30 mouse cellular contexts compared by ENCODE assay signal in the genomic region with DNA sequence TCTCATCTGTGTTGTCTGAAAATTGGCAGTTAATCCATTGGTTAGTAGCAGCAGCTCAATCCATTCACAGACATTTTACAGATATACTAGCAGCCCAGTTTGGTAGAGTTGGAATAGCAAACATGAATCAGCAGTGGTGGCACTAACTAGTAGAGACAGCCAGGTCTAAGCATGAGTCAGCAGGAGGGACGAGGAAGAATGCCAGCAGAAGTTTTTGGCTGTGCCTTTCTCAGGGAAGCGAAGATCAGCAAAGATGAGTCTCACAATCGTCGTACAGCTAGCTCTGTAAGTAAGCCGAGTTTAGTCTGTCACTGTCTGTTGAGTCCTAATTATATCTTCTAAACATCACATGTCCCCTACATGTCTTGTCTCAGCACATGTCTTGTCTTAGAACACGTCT. TPM values are rescaled to one million over a fixed set of nuclear protein-coding genes. Genes with fewer than 3 reads are reported as not detected.
DNase-seq lines count a peak whose midpoint lies in the region; ATAC-seq and TF ChIP-seq lines count a peak whose summit lies in the region.
"Had no signal": no experiment of that assay in that cellular context is flagged by ENCODE, and none has a peak within 500 bp of the region (broad histone marks: within the 10 kb centered on the region; RNA-seq: fewer than 3 reads in every experiment).

No protein-coding gene starts in this region.

- H3K79me2 ChIP-seq in MEL (ENCODE audit: control insufficient read depth, insufficient read depth, low read length, poor library complexity), result no peaks in the 10 kb centered on the region

- intact Hi-C loops in left cerebral cortex, postnatal 25 days (cut with DNase I), result no loop called here
- intact Hi-C loops in left cerebral cortex, postnatal 4 days (cut with DNase I), result no loop called here

- no peak overlapping the region for H3K9ac ChIP-seq in forebrain, postnatal 0 days
- no peak overlapping the region for H3K9ac ChIP-seq in forebrain, embryonic 11.5 days (ENCODE audit: low read length)
- no peak overlapping the region for H3K9ac ChIP-seq in MEL (ENCODE audit: control insufficient read depth, low read depth, low read length, poor library complexity, severe bottlenecking)
- H3K9ac ChIP-seq: forebrain, embryonic 13.5 days; hindbrain, embryonic 13.5 days; limb, embryonic 12.5 days had no signal

- TF ChIP-seq EP300 in MEL (IDR thresholded peaks at IDR 0.05; ENCODE audit: low read depth in 1 of 2, low read length in 2 of 2), result no peak

- no peak overlapping the region for H3K4me2 ChIP-seq in forebrain, postnatal 0 days (ENCODE audit: low read depth)
- no peak overlapping the region for H3K4me2 ChIP-seq in forebrain, embryonic 11.5 days (ENCODE audit: low read depth, low read length, severe bottlenecking)
- H3K4me2 ChIP-seq: forebrain, embryonic 13.5 days; heart, embryonic 11.5 days; hindbrain, embryonic 13.5 days; limb, embryonic 12.5 days; midbrain, embryonic 11.5 days had no signal

- no peaks in the 10 kb centered on the region for H3K27me3 ChIP-seq in forebrain, postnatal 0 days (ENCODE audit: insufficient read depth, low read length)
- no peaks in the 10 kb centered on the region for H3K27me3 ChIP-seq in forebrain, embryonic 11.5 days (ENCODE audit: control insufficient read depth, insufficient read depth, low read length)
- H3K27me3 ChIP-seq in MEL (ENCODE audit: control insufficient read depth in 1 of 2, insufficient read depth in 2 of 2, low read length in 2 of 2), result no peaks in the 10 kb centered on the region
- H3K27me3 ChIP-seq: forebrain, embryonic 13.5 days; hindbrain, embryonic 13.5 days; limb, embryonic 12.5 days had no signal

- TF ChIP-seq POLR2A in MEL (IDR thresholded peaks at IDR 0.05; ENCODE audit: control insufficient read depth in 1 of 2, insufficient read depth in 1 of 2, low read depth in 1 of 2, low read length in 2 of 2, poor library complexity in 1 of 2), result no peak

- no peaks in the 10 kb centered on the region for H3K9me3 ChIP-seq in forebrain, postnatal 0 days (ENCODE audit: low read length)
- no peaks in the 10 kb centered on the region for H3K9me3 ChIP-seq in forebrain, embryonic 11.5 days (ENCODE audit: control insufficient read depth, low read length)
- H3K9me3 ChIP-seq in MEL (replicated peaks; ENCODE audit: insufficient read depth, low read length), result no peaks in the 10 kb centered on the region
- H3K9me3 ChIP-seq: forebrain, embryonic 13.5 days; hindbrain, embryonic 13.5 days had no signal

- WGBS in forebrain, postnatal 0 days, result 76% methylated on average over 6 of the region's 6 CpGs
- 92% methylated on average over 6 of the region's 6 CpGs for WGBS in forebrain, embryonic 11.5 days

- H3K27ac ChIP-seq in forebrain, postnatal 0 days (ENCODE audit: low read depth, low read length), result no peak overlapping the region
- H3K27ac ChIP-seq in forebrain, embryonic 11.5 days (ENCODE audit: low read depth, low read length), result no peak overlapping the region
- no peak overlapping the region for H3K27ac ChIP-seq in MEL (ENCODE audit: control insufficient read depth, low read depth, low read length)
- H3K27ac ChIP-seq: forebrain, embryonic 13.5 days; hindbrain, embryonic 13.5 days; left cerebral cortex, adult 2 months; limb, embryonic 12.5 days had no signal

- H3K4me1 ChIP-seq in forebrain, postnatal 0 days (ENCODE audit: insufficient read depth), result no peaks in the 10 kb centered on the region
- H3K4me1 ChIP-seq in forebrain, embryonic 11.5 days (replicated peaks; ENCODE audit: control insufficient read depth, insufficient read depth, low read length), result no peaks in the 10 kb centered on the region
- peaks cover 0 to 4% of the 10 kb centered on the region in 2 experiments; a peak in 2 of 4 replicates for H3K4me1 ChIP-seq in MEL (ENCODE audit: control insufficient read depth in 1 of 2, insufficient read depth in 2 of 2, low read length in 2 of 2)
- H3K4me1 ChIP-seq: forebrain, embryonic 13.5 days; hindbrain, embryonic 13.5 days; limb, embryonic 12.5 days had no signal

- no peak overlapping the region for H3K4me3 ChIP-seq in forebrain, postnatal 0 days (ENCODE audit: low read depth, low read length)
- H3K4me3 ChIP-seq in forebrain, embryonic 11.5 days (ENCODE audit: low read depth, low read length), result no peak overlapping the region
- H3K4me3 ChIP-seq in MEL (ENCODE audit: control insufficient read depth in 1 of 2, insufficient read depth in 1 of 2, low read depth in 2 of 2, low read length in 2 of 2), result no peak overlapping the region
- H3K4me3 ChIP-seq: forebrain, embryonic 13.5 days; hindbrain, embryonic 13.5 days; left cerebral cortex, adult 2 months; limb, embryonic 12.5 days had no signal

- no peak for TF ChIP-seq RAD21 in MEL (IDR thresholded peaks at IDR 0.05; ENCODE audit: low read depth, low read length)

- no peaks in the 10 kb centered on the region for H3K36me3 ChIP-seq in forebrain, postnatal 0 days (ENCODE audit: insufficient read depth)
- no peaks in the 10 kb centered on the region for H3K36me3 ChIP-seq in forebrain, embryonic 11.5 days (ENCODE audit: control insufficient read depth, insufficient read depth, low read length)
- H3K36me3 ChIP-seq in MEL (ENCODE audit: control insufficient read depth in 1 of 2, insufficient read depth in 2 of 2, low read length in 2 of 2), result peaks cover 0 to 11% of the 10 kb centered on the region in 2 experiments; a peak in 2 of 4 replicates
- H3K36me3 ChIP-seq: hindbrain, embryonic 13.5 days; limb, embryonic 12.5 days had no signal

- no peak for DNase-seq in forebrain, postnatal 0 days
- DNase-seq in forebrain, embryonic 11.5 days (ENCODE audit: low spot score), result no peak
- DNase-seq in left cerebral cortex, postnatal 25 days (ENCODE audit: low spot score in 2 of 2), result peak; percentile 6 to 77
- DNase-seq in left cerebral cortex, postnatal 4 days, result no peak
- DNase-seq in MEL (ENCODE audit: low read depth, low spot score), result peak; percentile 57
- peak; percentile 11 for DNase-seq in right cerebral cortex, postnatal 14 days
- no peak for DNase-seq in kidney, adult 18-20 months
- DNase-seq in thymus, postnatal 25 days, result no peak
- DNase-seq: adrenal gland, postnatal 10 days; cerebellum, adult 18-20 months; gastrocnemius, postnatal 10 days; heart, postnatal 36 days; kidney, adult 9 months; kidney, postnatal 14 days; layer of hippocampus, adult 9-11 months; lung, postnatal 36 days; spleen, adult 18-20 months; thymus, adult 18-20 months; thymus, postnatal 4 days had no signal

- ATAC-seq in forebrain, postnatal 0 days, result peak; percentile 18; the same call in 1 of the 2 replicates
- ATAC-seq in forebrain, embryonic 11.5 days (replicated peaks; ENCODE audit: low FRiP score), result no peak
- ATAC-seq: activated CD4-positive, CD25-positive, alpha-beta regulatory T cell, adult 4 months; CD4-positive, CD25-positive, alpha-beta regulatory T cell, adult 4 months; forebrain, embryonic 13.5 days; intestine, embryonic 16.5 days; midbrain, embryonic 16.5 days had no signal

- TF ChIP-seq CTCF in forebrain, postnatal 0 days (IDR thresholded peaks at IDR 0.05; ENCODE audit: low read depth), result no peak
- TF ChIP-seq CTCF in MEL (IDR thresholded peaks at IDR 0.05 in 2 of 3, conservative IDR thresholded peaks at IDR 0.05 in 1 of 3; ENCODE audit: control insufficient read depth in 1 of 3, insufficient read depth in 1 of 3, low read depth in 2 of 3, low read length in 3 of 3, poor library complexity in 1 of 3, severe bottlenecking in 1 of 3), result no peak

TF ChIP-seq in MEL, 35 proteins besides CTCF, POLR2A, EP300 and RAD21:
- TF ChIP-seq MEF2A (IDR thresholded peaks at IDR 0.05; ENCODE audit: extremely low read depth, insufficient replicate concordance, low read depth, low read length, poor library complexity, severe bottlenecking) (no peak), MAX (IDR thresholded peaks at IDR 0.05; ENCODE audit: low read length) (0 out of 2 replicates have a peak, but pooled peaks have one; percentile 50)

RNA-seq across cellular contexts. Expression of a gene that starts 13.5 kb away (rescaled TPM):
- 0.05 TPM in 1 of 2 replicates, not detected in the other for total RNA-seq in forebrain, postnatal 0 days (2014; rRNA removed)
- not detected in 2 replicates for polyA plus RNA-seq in forebrain, postnatal 0 days (2015; fragmentation: Nextera tagmentation; extraction: Ambion mirVana)
- polyA plus RNA-seq in forebrain, embryonic 11.5 days (2014; fragmentation: Nextera tagmentation; extraction: Ambion mirVana), result not detected in 2 replicates
- not detected for total RNA-seq in left cerebral cortex, postnatal 25 days (2021)
- not detected for total RNA-seq in left cerebral cortex, postnatal 4 days (2021)
- not detected in 2 replicates for total RNA-seq in MEL (2012; rRNA removed)
- not detected for polyA plus RNA-seq in MEL (2012; ENCODE audit: insufficient read depth in 1 of 2, insufficient read length in 2 of 2, low read depth in 1 of 2, low replicate concordance in 2 of 2, missing spikeins in 1 of 2)
- polyA plus RNA-seq: forebrain, embryonic 13.5 days; heart, embryonic 11.5 days; hindbrain, embryonic 13.5 days; limb, embryonic 12.5 days; midbrain, embryonic 11.5 days; midbrain, embryonic 16.5 days; neural tube, embryonic 11.5 days had no signal

RNA-seq across cellular contexts. Expression of a gene that starts 15.5 kb away (rescaled TPM):
- 0.69 and 1.3 TPM in 2 replicates for total RNA-seq in forebrain, postnatal 0 days (2014; rRNA removed)
- polyA plus RNA-seq in forebrain, postnatal 0 days (2015; fragmentation: Nextera tagmentation; extraction: Ambion mirVana), result 1.0 and 1.1 TPM in 2 replicates
- not detected in 2 replicates for polyA plus RNA-seq in forebrain, embryonic 11.5 days (2014; fragmentation: Nextera tagmentation; extraction: Ambion mirVana)
- total RNA-seq in left cerebral cortex, postnatal 25 days (2021), result 1 to 10 TPM in 1 of 2 experiments, under 1 TPM in 1; 0.27 to 1.0 TPM
- under 1 TPM in 1 of 2 experiments, not detected in 1; 0.32 TPM for total RNA-seq in left cerebral cortex, postnatal 4 days (2021)
- 84.6 and 108 TPM in 2 replicates for total RNA-seq in MEL (2012; rRNA removed)
- polyA plus RNA-seq in MEL (2012; ENCODE audit: insufficient read depth in 1 of 2, insufficient read length in 2 of 2, low read depth in 1 of 2, low replicate concordance in 2 of 2, missing spikeins in 1 of 2), result 10 to 100 TPM in 1 of 2 experiments, not detected in 1; 64.6 TPM

RNA-seq across cellular contexts. Expression of a gene that starts 59.1 kb away (rescaled TPM):
- total RNA-seq in forebrain, postnatal 0 days (2014; rRNA removed), result 0.46 TPM in 1 of 2 replicates, not detected in the other
- 0.10 and 0.20 TPM in 2 replicates for polyA plus RNA-seq in forebrain, postnatal 0 days (2015; fragmentation: Nextera tagmentation; extraction: Ambion mirVana)
- not detected in 2 replicates for polyA plus RNA-seq in forebrain, embryonic 11.5 days (2014; fragmentation: Nextera tagmentation; extraction: Ambion mirVana)
- total RNA-seq in left cerebral cortex, postnatal 25 days (2021), result not detected
- under 1 TPM in 1 of 2 experiments, not detected in 1; 0.22 TPM for total RNA-seq in left cerebral cortex, postnatal 4 days (2021)
- total RNA-seq in MEL (2012; rRNA removed), result not detected in 2 replicates
- under 1 TPM in 1 of 2 experiments, not detected in 1; 0.25 TPM for polyA plus RNA-seq in MEL (2012; ENCODE audit: insufficient read depth in 1 of 2, insufficient read length in 2 of 2, low read depth in 1 of 2, low replicate concordance in 2 of 2, missing spikeins in 1 of 2)
- total RNA-seq: left cerebral cortex, adult 2 months had no signal
- polyA plus RNA-seq: forebrain, embryonic 13.5 days; heart, embryonic 11.5 days; midbrain, embryonic 11.5 days; neural tube, embryonic 11.5 days had no signal

Comparison
In these comparisons a context has a peak if more than half of its experiments do, and no peak if none do; other contexts are left out.
1. DNase-seq: peak in left cerebral cortex, postnatal 25 days (2 of 2), MEL (single experiment) and right cerebral cortex, postnatal 14 days (single experiment); none in forebrain, postnatal 0 days (single experiment), forebrain, embryonic 11.5 days (single experiment), left cerebral cortex, postnatal 4 days (single experiment), kidney, adult 18-20 months (single experiment) and thymus, postnatal 25 days (single experiment).
2. RNA of a gene that starts 15.5 kb away (total RNA-seq): 84.6 to 108 TPM in MEL; 0.69 to 1.3 TPM in forebrain, postnatal 0 days, 0.27 to 1.0 TPM in left cerebral cortex, postnatal 25 days and 0.32 TPM in left cerebral cortex, postnatal 4 days; every median in the first group is over 10 times any median in the second.